Mouse (Mus musculus): ENCODE data around the gene Stx1b. TPM values are rescaled to one million over a fixed set of nuclear protein-coding genes. Genes with fewer than 3 reads are reported as not detected.
"Not testable (repeated sequence)": the region's sequence is repeated elsewhere in the genome, so short reads cannot be mapped to it uniquely, and the experiment has no call there.

The Stx1b gene
- total and polyA plus RNA-seq, 3 experiments = 0.08 to 0.31 TPM; not detected in 1

DNA sequence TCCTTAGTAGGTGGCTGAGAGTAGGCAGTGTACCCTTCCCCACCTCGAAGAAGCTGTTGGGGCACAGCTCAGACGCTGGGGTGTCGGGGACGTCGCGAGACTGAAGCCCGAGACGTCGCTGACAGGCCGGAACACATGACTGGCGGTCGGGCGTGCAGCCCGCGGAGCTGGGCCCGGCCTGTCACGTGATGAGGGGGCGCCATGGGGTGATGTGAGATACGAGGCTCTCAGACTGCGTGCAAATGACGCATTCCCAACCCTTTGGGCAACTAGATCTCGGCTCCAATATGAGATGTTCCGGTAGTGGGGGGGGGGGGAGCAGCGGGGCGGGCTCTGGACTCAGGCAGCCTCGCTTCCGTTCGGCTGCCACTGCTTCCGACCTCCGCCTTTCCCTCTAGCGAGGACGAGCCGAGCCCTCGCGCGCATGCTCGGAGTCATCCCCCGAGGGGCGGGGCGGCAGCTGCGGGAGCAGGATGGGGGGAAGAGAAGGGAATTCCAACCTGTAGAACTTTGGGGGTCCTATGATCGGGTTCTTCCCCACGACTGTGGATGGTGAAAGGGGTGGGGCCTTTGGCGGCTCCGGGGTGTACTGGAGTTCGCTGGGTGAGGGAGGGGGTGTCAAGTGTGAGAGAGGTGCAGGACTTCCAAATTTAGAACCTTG, 17.1 kb upstream of the Stx1b start (continued):
- peak; percentile 98 for TF ChIP-seq MAX (IDR thresholded peaks at IDR 0.05; ENCODE audit: low read length)
- TF ChIP-seq RCOR1 (conservative IDR thresholded peaks at IDR 0.05; ENCODE audit: low read depth, low read length) = 0 out of 2 replicates have a peak, but pooled peaks have one; percentile 14
- peak; percentile 62; the same call in 1 of the 2 replicates for TF ChIP-seq ETS1 (conservative IDR thresholded peaks at IDR 0.05; ENCODE audit: low read depth, low read length)
- TF ChIP-seq POLR2AphosphoS2 (IDR thresholded peaks at IDR 0.05; ENCODE audit: low read depth, low read length) = no peak

- in situ Hi-C loops (cut with MboI; ENCODE audit: low pct_ligation_motif_present, low pct_unique_long_range_greater_than_20kb, low sequenced_read_pairs) = no loop called here
Observed at GRCm38 (mm10) chr7:127840886-127841285, 16.5 kb upstream of the Stx1b start.

DNA sequence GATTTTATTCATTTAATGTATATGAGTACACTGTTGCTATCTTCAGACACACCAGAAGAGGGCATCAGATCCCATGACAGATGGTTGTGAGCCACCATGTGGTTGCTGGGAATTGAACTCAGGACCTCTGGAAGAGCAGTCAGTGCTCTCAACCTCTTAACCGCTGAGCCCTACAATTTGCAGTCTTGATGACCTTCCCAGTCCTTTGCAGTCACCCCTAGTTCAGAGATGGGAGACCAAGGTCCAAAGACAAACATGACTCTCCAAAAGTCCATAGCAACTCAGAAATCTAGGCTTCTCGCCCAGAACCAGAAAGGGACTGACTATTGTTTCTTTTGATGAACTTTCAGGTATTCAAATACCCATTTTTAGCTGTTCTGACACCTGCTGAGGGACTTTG, 15.7 kb upstream of the Stx1b start:
- dilution Hi-C loops (cut with MboI; ENCODE audit: extremely low pct_ligation_motif_present, extremely low pct_unique_long_range_greater_than_20kb, low sequenced_read_pairs); H3K9me3 ChIP-seq (replicated peaks; ENCODE audit: low read length); H3K27ac ChIP-seq (ENCODE audit: insufficient read depth, low read depth); H3K27me3 ChIP-seq (replicated peaks); H3K79me2 ChIP-seq (replicated peaks; ENCODE audit: control insufficient read depth, extremely low read depth, insufficient read depth, poor library complexity, severe bottlenecking); DNase-seq (ENCODE audit: extremely low read depth); H3K4me3 ChIP-seq (replicated peaks in 1 of 3; ENCODE audit: low read depth in 2 of 3, low read length in 2 of 3, poor library complexity in 1 of 3); H3K4me2 ChIP-seq (ENCODE audit: insufficient read depth, low read depth, poor library complexity, severe bottlenecking); H3K9ac ChIP-seq (ENCODE audit: insufficient read depth, low read depth); in situ Hi-C loops (cut with MboI; ENCODE audit: low pct_ligation_motif_present, low pct_unique_long_range_greater_than_20kb, low sequenced_read_pairs): not testable (repeated sequence)
- Histone ChIP-seq H3K4me1 (ENCODE audit: control insufficient read depth in 1 of 2, insufficient read depth in 2 of 2) (peaks cover 2 to 13% of the 10 kb centered on the region in 2 experiments; a peak in 3 of 4 replicates), H3K36me3 (replicated peaks in 1 of 2; ENCODE audit: control insufficient read depth in 1 of 2, insufficient read depth in 1 of 2, low read length in 1 of 2) (peaks cover 12 to 17% of the 10 kb centered on the region in 2 experiments)

More at GRCm38 (mm10) chr7:127840886-127841285, 16.5 kb upstream of the Stx1b start:
- Histone ChIP-seq H3K9me3 (replicated peaks; ENCODE audit: low read length) (no peaks in the 10 kb centered on the region), H3K27me3 (replicated peaks) (no peaks in the 10 kb centered on the region), H3K36me3 (replicated peaks in 1 of 2; ENCODE audit: control insufficient read depth in 1 of 2, insufficient read depth in 1 of 2, low read length in 1 of 2) (peaks cover 12 to 24% of the 10 kb centered on the region in 2 experiments), H3K4me3 (replicated peaks in 1 of 3; ENCODE audit: low read depth in 2 of 3, low read length in 2 of 3, poor library complexity in 1 of 3) (peak overlapping the region in 2 of 3 experiments; percentile 17 to 77), H3K27ac (ENCODE audit: insufficient read depth, low read depth) (no peak overlapping the region), H3K4me2 (ENCODE audit: insufficient read depth, low read depth, poor library complexity, severe bottlenecking) (0 out of 2 replicates have a peak overlapping the region, but pooled peaks have one; percentile 18), H3K9ac (ENCODE audit: insufficient read depth, low read depth) (peak overlapping the region; percentile 3; the same call in 1 of the 2 replicates), H3K79me2 (replicated peaks; ENCODE audit: control insufficient read depth, extremely low read depth, insufficient read depth, poor library complexity, severe bottlenecking) (no peaks in the 10 kb centered on the region), H3K4me1 (ENCODE audit: control insufficient read depth in 1 of 2, insufficient read depth in 2 of 2) (peaks cover 2 to 13% of the 10 kb centered on the region in 2 experiments; a peak in 3 of 4 replicates)
- no peak for DNase-seq (ENCODE audit: extremely low read depth)
- TF ChIP-seq NELFE (IDR thresholded peaks at IDR 0.05; ENCODE audit: low read depth, low read length) (no peak), BHLHE40 (IDR thresholded peaks at IDR 0.05; ENCODE audit: low read depth, low read length) (no peak), ZKSCAN1 (IDR thresholded peaks at IDR 0.05; ENCODE audit: borderline replicate concordance, low read depth, low read length) (no peak), MXI1 (IDR thresholded peaks at IDR 0.05; ENCODE audit: low read depth, low read length) (no peak), JUN (IDR thresholded peaks at IDR 0.05; ENCODE audit: insufficient read depth, low read depth, low read length) (no peak), JUND (conservative IDR thresholded peaks at IDR 0.05; ENCODE audit: low read depth, low read length) (no peak), SMC3 (IDR thresholded peaks at IDR 0.05; ENCODE audit: low read depth, low read length) (no peak), CTCF (conservative IDR thresholded peaks at IDR 0.05 in 1 of 2, IDR thresholded peaks at IDR 0.05 in 1 of 2; ENCODE audit: low read depth in 2 of 2, low read length in 2 of 2) (no peak), MEF2A (IDR thresholded peaks at IDR 0.05; ENCODE audit: borderline replicate concordance, low read depth, low read length) (no peak), RAD21 (IDR thresholded peaks at IDR 0.05; ENCODE audit: low read depth, low read length) (no peak), PAX5 (IDR thresholded peaks at IDR 0.05; ENCODE audit: low read length) (no peak), MYC (IDR thresholded peaks at IDR 0.05; ENCODE audit: low read depth, low read length) (no peak), KAT2A (IDR thresholded peaks at IDR 0.05; ENCODE audit: insufficient replicate concordance, low read length) (no peak), CHD1 (IDR thresholded peaks at IDR 0.05; ENCODE audit: low read depth, low read length) (no peak), HCFC1 (IDR thresholded peaks at IDR 0.05; ENCODE audit: low read depth, low read length) (no peak)
- dilution Hi-C loops (cut with MboI; ENCODE audit: extremely low pct_ligation_motif_present, extremely low pct_unique_long_range_greater_than_20kb, low sequenced_read_pairs) = no loop called here

GRCm38 (mm10) chr7:127837878-127838277, 13.5 kb upstream of the Stx1b start:
- in situ Hi-C loops (cut with MboI; ENCODE audit: low pct_ligation_motif_present, low pct_unique_long_range_greater_than_20kb, low sequenced_read_pairs); H3K4me3 ChIP-seq (replicated peaks in 1 of 3; ENCODE audit: low read depth in 2 of 3, low read length in 2 of 3, poor library complexity in 1 of 3); H3K9me3 ChIP-seq (replicated peaks; ENCODE audit: low read length); DNase-seq (ENCODE audit: extremely low read depth); dilution Hi-C loops (cut with MboI; ENCODE audit: extremely low pct_ligation_motif_present, extremely low pct_unique_long_range_greater_than_20kb, low sequenced_read_pairs); H3K27me3 ChIP-seq (replicated peaks); H3K79me2 ChIP-seq (replicated peaks; ENCODE audit: control insufficient read depth, extremely low read depth, insufficient read depth, poor library complexity, severe bottlenecking); H3K27ac ChIP-seq (ENCODE audit: insufficient read depth, low read depth); H3K9ac ChIP-seq (ENCODE audit: insufficient read depth, low read depth); H3K36me3 ChIP-seq (replicated peaks in 1 of 2; ENCODE audit: control insufficient read depth in 1 of 2, insufficient read depth in 1 of 2, low read length in 1 of 2); H3K4me2 ChIP-seq (ENCODE audit: insufficient read depth, low read depth, poor library complexity, severe bottlenecking): not testable (repeated sequence)
- H3K4me1 ChIP-seq (ENCODE audit: control insufficient read depth in 1 of 2, insufficient read depth in 2 of 2) = peaks cover 2 to 11% of the 10 kb centered on the region in 2 experiments; a peak in 3 of 4 replicates

All from CH12.LX (cell line).